Mouse (Mus musculus) kidney, postnatal 14 days (tissue): ENCODE results near the gene Msrb1.
"Not testable (repeated sequence)": the region's sequence is repeated elsewhere in the genome, so short reads cannot be mapped to it uniquely, and the experiment has no call there.

Source experiments
- DNase-seq: peaks from one replicate; pipeline ENCODE4 v3.0.0; 2022; ENCODE audit warnings: mixed read lengths

The Msrb1 gene

DNA sequence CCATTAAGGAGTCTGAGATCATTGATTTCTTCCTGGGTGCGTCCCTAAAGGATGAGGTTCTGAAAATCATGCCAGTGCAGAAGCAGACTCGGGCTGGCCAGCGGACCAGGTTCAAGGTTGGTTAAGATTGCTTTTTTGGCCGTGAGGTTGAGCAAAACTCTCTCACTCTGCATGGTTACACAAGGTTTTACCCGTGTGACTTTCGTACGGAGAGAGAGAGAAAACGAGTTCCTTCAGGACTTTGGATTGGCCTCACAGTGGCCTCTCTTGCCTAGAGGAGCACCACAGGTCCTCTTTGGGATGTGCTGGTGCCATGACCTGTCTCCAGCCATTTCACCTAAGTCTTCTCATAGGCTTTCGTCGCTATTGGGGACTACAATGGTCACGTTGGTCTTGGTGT lies 15.8 kb upstream of the Msrb1 start:
- DNase-seq, result not testable (repeated sequence)

DNA sequence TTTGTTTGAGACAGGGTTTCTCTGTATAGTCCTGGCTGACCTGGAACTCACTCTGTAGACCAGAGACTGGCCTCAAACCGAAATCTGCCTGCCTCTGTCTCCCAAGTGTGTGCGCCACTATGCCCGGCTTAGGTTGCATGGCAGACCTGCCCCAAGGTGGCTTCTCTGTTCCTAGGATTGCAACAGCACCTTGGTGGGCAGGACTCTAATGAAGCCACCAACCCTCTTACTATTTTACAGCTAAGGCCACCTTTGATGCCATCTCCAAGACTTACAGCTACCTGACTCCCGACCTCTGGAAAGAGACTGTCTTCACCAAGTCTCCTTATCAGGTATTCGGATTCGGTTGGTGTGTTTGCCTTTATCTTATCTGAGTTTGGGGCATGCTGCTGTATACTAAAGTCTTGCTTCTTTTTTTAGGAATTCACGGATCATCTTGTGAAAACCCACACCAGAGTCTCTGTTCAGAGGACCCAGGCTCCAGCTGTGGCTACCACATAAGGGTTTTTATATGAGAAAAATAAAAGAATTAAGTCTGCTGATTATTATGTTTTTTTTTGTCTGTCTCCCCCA lies 15.0 kb upstream of the Msrb1 start:
- not testable (repeated sequence) for DNase-seq

DNA sequence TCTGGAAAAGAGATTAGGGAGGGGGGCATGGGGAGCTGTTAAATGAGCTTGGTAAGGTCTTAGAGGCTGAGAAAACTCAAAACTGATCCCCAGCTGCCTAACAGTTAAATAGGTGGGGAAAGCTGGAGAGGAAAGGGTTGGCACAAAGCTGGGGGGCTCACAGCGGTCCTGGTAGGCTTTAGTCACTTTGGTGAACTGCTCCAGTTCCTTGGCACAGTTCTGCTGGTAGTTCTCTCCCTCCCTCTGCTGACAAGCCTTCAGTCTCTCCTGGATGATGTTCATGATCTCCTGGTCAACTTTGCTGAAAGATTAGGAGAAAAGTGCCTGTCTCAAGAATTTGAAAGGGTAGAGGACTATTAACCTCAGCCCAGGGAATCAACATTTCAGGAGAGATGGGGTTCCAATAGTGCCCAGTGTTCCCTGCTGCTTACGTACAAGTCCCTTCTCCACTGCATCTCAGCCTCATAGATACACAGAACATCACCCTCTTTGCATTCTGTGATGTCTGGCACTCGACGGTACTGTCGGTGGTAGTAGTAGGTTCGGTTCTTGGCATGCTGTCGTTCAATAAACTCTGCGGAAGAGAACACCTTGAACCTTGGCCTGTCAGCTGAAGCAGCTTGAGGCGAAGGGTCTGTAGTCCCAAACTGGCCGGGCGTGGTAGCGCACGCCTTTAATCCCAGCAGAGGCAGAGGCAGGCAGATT lies 14.1 kb upstream of the Msrb1 start:
- DNase-seq, result no peak

DNA sequence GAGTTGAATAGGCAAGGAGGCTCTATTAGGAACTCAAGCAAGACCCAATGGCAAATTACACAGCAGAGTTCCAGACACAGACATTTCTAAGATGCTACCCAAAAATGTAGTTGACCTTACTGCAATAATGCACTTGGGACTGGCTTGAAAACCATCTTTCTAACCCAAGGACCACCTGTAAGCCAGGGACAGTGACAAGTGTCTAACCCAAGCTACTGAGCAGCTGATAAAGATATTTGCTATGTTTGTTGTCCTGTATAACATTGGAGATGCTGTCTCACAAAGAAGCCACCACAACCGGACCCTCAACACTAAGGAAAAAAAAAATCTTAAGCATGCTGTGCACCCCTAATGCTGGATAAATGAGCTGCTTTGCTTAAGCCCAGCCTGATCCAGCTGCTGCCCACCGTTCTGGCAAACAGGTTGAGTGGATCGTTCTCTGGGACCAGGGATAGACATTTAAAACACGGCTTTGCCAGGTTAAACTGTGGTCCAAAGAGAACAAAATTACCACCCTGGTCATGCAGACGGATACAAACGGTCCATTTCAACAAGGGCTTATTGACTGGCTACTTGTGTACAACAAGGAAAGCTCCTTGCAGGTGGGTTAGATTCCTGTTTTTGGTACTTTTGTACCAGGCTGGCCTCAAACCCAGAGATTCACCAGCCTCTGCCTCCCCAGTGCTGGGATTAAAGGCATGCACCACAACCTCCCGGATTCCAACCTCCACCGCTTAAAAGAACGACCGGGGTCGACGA lies 13.1 kb upstream of the Msrb1 start:
- no peak for DNase-seq

DNA sequence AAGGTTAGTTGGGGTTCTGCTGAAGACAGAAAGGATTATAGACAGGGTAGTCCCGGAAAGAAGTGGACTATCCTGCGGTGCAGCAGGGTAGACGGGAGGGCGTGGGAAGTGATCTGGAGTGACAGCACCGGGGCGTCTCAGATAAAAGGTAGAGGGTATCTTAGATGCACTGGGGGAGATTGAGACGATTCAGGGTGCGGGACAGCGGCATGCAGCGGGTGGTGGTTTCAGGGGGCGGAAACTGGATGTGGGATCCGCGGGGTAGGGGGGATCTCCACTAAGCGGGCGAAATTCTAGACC lies 12.6 kb upstream of the Msrb1 start:
- DNase-seq, result no peak

DNA sequence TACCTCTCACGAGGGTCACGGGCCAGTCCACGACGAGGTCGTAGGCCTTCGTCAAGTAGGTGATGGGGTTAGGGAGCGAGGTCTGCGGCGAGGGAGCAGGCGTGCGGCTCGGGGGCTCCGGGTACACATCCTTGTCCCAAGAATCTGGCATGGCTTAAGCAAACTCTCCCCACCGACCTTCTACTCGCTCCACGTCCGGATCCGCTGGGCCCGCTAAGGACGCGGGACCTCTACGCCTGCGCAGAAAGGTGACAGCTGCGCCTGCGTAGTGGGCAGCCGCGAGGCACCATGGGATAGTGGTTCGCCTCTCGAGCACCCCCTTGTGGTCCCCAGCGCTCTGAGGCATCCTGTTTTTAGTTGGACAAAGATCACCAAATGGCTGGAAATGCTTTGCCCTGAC lies 12.3 kb upstream of the Msrb1 start, which contains the start of gene Ndufb10:
Ndufb10 (minus strand) TSS at position 295 of the 400 bp plus-strand sequence.
- peak; percentile 97 for DNase-seq

DNA sequence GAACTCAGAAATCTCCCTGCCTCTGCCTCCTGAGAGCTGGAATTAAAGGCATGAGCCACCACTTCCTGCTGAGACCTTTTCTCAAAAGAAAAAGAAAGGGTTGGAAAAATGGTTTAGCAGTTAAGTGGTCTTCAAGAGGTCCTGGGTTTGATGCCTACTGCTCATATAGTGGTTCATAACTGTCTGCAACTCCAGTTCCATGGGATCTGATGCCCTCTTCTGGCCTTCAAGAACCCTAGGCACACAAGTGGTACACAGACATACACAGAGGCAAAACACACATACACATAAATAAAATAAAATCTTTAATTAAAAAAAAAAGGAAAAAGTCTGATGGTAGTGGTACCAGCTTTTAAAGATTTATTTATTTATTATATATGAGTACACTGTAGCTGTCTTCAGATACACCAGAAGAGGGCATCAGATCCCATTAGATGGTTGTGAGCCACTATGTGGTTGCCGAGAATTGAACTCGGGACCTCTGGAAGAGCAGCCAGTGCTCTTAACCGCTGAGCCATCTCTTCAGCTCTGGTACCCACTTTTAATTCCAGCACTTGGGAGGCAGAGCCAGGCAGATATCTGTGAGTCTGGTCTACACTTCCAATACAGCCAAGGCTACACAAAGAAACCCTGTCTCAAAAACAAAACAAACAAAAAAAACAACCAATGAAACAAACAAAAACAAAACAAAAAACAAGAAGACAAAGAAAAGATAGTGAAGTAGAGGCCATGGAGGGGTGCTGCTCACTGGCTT lies 10.6 kb upstream of the Msrb1 start:
- DNase-seq, result no peak

DNA sequence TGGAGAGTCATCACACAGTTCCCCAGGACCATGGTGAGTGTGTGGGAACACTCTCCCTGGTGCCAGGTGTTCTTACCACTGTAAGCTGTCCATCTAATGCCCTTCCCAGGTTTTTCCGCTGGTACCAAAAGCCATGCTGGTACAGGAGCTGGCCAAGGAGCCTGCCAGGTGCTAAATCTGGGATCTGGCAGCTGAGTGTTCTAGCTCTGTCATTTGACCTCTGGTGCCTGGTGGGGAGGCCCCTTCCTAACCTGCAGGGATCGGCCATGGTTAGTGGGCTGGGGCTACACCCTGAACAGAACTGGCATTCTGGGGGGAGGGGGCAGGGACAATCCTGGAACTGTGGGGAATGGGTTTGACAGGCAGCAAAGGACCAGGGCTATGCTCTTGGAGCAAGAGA lies 8.8 kb upstream of the Msrb1 start, which contains the start of gene Rpl3l:
Rpl3l (plus strand) TSS at position 203 of the 400 bp plus-strand sequence.
- no peak for DNase-seq

DNA sequence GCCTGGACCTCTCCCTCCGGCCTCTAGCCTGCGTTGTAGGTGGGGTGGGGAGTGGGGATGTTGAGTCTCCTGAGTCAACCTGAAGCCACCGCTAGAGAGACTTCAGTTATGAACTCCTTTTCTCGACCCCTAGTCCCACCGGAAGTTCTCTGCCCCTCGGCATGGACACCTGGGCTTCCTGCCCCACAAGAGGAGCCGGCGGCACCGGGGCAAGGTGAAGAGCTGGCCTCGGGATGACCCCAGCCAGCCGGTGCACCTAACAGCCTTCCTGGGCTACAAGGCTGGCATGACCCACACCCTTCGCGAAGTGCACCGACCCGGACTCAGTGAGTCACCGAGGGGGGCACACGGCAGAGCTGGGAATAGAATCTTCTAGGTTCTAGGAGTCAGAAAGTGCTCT lies 8.3 kb upstream of the Msrb1 start:
- no peak for DNase-seq

DNA sequence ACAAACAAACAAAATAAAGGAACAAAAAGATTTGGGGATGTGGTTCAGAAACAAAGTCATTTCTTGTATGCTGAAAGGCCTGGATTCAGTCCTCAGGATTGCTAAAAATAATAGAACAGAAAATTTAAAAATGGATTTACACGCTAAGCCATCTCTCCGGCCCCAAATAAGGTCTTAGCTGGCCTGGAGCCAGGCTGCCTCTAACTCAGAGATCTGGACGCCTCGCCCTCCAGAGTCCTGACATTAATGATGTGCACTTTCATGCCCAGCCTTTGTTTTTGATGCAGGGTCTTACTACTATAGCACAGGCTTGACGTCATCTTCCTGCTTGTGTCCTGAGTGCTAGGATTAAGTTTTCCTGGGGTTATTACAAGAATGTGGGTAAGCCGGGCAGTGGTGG lies 7.4 kb upstream of the Msrb1 start:
- no peak for DNase-seq

DNA sequence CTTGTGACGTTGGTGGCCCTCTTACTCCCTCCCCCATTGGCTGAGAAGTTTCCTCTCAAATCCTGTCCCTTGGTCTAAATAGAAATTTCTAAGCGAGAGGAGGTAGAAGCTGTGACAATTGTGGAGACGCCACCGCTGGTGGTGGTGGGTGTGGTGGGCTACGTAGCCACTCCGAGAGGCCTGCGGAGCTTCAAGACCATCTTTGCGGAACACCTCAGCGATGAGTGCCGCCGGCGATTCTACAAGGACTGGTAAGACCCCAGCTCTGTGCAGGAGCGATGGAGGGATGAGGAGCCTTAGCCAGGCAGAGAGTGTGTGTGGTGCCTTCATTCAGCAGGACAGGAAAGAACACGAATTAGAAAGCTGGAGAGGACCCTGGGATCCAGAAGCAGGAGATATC lies 5.7 kb upstream of the Msrb1 start:
- no peak for DNase-seq

DNA sequence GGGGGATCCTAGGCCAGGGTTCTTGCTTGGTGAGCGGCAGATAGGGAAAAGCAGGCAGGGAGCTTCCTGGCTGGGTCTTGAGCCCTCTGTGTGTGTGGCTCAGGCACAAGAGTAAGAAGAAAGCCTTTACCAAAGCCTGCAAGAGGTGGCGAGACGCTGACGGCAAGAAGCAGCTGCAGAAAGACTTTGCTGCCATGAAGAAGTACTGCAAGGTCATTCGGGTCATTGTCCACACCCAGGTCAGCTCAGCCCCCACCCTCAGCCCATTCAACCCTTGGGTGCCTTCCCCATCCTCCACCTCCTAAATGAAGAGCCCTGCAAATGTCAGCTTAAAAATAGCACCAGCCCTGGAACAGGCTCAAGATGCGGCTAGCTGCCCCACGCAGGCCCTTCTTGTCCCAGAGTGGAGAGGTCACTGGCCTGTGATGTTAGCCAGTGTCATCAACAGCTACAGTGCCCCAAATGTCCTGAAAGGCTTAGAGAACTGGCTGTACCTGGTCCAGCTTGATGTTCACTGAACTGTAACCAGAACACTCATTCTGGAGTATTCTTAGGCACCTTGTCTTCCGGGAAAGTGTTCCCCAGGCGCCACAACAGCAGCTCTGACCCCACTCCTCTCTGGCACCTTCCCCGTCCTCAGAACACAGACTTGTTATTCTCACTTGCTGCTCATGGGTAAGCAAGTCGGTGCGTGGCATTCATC lies 4.1 kb upstream of the Msrb1 start:
- DNase-seq, result no peak

DNA sequence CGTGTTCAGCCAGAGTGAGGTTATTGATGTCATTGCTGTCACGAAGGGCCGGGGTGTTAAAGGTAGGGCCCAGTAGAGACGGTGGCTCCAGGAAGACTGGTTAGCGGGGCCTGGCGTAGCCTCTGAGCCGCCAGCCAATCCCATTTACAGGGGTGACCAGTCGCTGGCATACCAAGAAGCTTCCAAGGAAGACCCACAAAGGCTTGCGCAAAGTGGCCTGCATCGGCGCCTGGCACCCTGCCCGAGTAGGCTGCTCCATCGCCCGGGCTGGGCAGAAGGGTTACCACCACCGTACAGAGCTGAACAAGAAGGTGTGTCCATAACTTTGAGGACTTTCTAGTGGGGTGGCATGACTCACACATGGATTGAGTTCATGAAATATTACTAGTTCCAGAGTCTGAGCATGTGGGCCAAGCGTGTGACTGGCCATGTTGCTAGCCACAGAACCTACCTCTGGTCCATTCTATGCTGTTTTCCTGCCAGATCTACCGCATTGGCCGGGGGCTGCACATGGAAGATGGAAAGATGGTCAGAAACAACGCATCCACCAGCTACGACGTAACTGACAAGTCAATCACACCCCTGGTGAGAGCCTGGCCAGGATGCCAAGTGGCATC lies 2.9 kb upstream of the Msrb1 start:
- no peak for DNase-seq

DNA sequence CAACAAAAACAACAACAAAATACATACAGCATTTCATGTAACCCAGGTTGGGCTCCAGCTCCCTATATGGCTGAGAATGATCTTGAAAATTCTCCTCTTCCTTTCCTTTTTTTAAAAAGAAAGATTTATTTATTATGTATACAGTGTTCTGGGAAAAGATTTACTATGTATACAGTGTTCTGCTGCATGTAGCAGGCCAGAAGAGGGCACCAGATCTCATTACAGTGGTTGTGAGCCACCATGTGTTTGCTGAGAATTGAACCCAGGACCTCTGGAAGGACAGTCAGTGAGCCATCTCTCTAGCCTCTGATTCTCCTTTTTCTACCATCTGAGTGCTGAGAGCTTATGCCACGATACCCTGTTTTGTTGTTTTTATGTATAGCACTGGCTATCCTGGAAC lies 1.9 kb upstream of the Msrb1 start:
- DNase-seq, result no peak

DNA sequence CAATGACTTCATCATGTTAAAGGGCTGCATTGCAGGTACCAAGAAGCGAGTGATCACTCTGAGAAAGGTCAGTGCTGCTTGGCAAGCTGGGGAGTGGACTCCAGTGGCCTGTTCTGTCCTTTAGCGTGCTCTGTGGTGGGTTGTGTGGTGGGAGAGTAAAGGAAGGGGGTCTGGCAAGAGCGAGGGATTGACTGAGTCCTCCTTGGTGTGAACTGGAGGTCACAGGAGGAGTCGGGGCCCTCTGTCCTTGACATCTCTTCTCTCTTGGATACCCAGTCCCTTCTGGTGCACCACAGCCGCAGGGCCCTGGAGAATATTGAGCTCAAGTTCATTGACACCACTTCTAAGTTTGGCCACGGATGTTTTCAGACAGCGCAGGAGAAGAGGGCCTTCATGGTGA lies 996 bp upstream of the Msrb1 start:
- DNase-seq, result no peak

DNA sequence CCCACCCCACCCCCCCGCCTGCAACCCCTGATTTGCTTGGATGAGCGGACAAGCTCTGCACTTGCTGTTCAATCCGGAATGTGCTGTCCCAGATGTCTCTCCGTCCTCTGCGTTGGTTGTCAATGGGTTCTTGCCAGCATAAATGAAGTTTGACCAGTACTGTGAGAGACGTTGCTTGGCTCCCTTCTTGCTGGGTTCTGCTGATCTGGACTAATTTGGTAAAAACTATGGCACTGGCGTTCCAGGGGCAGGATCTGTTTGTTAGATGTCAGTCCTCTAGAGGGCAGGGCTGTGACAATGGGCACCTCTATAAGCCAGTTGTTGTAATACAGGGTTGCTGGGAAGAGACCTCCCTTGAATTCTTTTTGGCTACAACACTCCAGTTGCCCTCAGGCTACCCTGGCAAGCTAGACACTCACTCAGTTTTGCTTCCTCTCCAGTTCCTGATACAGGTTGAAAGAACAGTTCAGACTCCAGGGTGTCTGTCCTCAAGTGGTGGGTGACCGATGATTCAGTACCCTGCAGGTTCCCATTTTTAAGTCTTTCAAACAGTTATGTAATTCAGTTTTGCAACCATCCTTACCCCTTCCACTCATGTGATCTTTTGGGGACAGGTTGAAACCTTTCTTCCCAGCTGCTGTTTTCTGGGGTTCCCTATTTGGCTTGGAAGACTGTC lies 831 bp downstream of the Msrb1 start:
- peak; percentile 44 for DNase-seq

DNA sequence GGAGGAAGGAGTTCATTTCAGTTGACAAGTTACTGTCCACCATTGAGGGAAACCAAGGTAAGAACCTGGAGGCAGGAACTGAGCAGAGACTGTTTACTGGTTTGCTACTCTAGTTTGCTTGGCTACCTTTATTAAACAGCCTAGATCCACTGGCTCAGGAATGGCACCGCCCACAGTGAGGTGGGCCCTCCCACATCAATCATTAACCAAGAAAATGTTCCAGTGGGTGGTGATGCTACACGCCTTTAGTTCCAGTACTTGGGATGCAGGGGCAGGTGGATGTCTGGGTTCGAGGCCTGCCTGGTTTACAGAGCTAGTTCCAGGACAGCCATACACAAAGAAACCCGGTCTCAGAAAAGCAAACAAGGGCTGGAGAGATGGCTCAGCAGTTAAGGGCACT lies 1.8 kb downstream of the Msrb1 start:
- DNase-seq, result peak; percentile 72

DNA sequence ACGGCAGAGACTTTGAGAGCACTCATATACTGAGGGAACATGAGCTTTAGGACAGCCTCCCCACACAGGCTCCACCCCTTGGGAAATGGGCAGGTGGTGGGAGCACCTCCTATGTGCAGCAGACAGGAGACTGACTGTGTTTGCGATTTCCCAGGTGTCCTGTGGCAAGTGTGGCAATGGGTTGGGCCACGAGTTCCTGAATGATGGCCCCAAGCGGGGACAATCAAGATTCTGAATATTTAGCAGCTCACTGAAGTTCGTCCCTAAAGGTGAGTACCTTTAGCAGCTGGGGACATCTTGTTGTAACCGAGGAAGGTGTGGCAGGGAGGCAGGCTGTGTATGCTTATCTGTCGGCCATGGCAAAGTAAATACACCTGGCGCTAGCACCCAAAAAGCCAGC lies 3.5 kb downstream of the Msrb1 start:
- DNase-seq, result no peak

DNA sequence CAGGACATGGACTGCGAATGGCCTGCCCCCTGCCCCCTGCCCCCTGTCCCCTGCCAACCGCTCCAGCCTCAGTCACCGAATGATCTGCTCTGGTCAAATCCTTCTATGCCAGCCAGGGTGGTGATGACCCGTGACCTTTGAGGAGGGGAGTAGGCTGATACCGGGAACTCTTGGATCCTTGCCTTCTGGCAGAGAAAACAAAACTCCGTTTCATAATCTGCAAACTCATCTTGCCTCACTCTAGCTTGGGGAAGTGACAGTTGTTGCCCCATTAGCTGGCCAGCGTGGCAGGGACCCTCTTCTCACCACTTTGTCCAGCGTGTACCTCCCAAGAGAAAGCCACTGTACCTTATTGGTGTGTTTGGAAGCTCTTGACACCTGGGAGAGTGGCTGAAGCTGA lies 5.9 kb downstream of the Msrb1 start:
- DNase-seq, result no peak

DNA sequence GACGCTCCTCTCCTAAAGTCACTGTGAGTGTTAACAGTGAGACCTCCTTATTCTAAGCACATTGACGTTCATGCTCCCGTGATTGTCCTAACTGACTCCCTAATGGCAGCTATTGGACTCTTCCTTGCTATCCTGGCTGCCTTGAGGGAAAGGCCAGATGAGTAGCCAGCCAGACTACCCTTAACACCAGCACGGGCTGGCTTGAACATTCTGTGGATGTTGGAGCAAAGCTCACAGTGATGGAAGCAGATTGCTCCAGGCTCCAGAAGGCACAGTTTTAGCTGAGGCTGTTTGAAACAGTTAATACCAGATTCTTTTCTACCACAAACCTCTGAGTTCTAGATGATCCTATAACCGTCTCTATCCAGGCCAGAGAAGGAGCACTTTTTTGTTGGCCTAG lies 7.5 kb downstream of the Msrb1 start:
- no peak for DNase-seq

DNA sequence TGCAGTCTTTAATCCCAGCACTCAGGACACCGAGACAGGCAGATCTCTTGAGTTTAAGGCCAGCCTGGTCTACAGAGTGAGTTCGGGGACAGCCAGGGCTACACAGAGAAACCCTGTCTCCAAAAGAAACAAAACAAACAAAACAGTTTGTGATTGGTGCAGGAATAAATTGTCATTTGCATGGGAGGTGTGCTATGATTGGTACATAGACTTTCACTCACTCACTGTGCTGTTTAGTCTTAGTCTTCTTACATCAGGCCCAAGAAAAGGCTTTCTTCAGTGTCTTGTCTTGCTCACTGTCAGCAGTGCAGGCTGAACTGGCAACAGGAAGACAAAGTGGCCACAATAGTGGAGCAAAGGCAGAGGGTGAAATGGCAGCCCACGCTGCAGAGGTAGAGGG lies 7.9 kb downstream of the Msrb1 start:
- DNase-seq, result no peak
